ENCODE assay signal across 10 mouse cellular contexts in genomic region chr15:9132693-9133443, GRCm38 (mm10). TPM values are rescaled to one million over a fixed set of nuclear protein-coding genes. Genes with fewer than 3 reads are reported as not detected.
DNase-seq lines count a peak whose midpoint lies in the region; ATAC-seq and TF ChIP-seq lines count a peak whose summit lies in the region.
"Had no signal": no experiment of that assay in that cellular context is flagged by ENCODE, and none has a peak within 500 bp of the region (broad histone marks: within the 10 kb centered on the region; RNA-seq: fewer than 3 reads in every experiment).

No protein-coding gene starts in this region.

- peaks cover 18% of the 10 kb centered on the region for H3K4me1 ChIP-seq in embryonic facial prominence, embryonic 14.5 days (ENCODE audit: control insufficient read depth, insufficient read depth, low read length)
- peaks cover 10% of the 10 kb centered on the region; the same call in 1 of the 2 replicates for H3K4me1 ChIP-seq in embryonic facial prominence, embryonic 10.5 days
- H3K4me1 ChIP-seq in cerebellum, adult 2 months (ENCODE audit: control insufficient read depth, insufficient read depth, low read length) = peaks cover 4% of the 10 kb centered on the region
- H3K4me1 ChIP-seq in kidney, embryonic 16.5 days (ENCODE audit: insufficient read depth, low read length) = peaks cover 3% of the 10 kb centered on the region; the same call in 1 of the 2 replicates
- peaks cover 6% of the 10 kb centered on the region; the same call in 1 of the 2 replicates for H3K4me1 ChIP-seq in midbrain, embryonic 16.5 days (ENCODE audit: control insufficient read depth, insufficient read depth, low read length)
- H3K4me1 ChIP-seq: neural tube, embryonic 12.5 days had no signal

- no peak overlapping the region for H3K27ac ChIP-seq in embryonic facial prominence, embryonic 14.5 days (replicated peaks; ENCODE audit: low read depth, low read length)
- no peak overlapping the region for H3K27ac ChIP-seq in embryonic facial prominence, embryonic 10.5 days (replicated peaks)
- H3K27ac ChIP-seq in cerebellum, adult 2 months (ENCODE audit: insufficient read depth, low read length) = 0 out of 2 replicates have a peak overlapping the region, but pooled peaks have one; percentile 33
- H3K27ac ChIP-seq in kidney, embryonic 16.5 days (ENCODE audit: low read length) = no peak overlapping the region
- H3K27ac ChIP-seq in midbrain, embryonic 16.5 days (ENCODE audit: low read length) = no peak overlapping the region
- H3K27ac ChIP-seq: liver, embryonic 15.5 days; neural tube, embryonic 12.5 days had no signal

- TF ChIP-seq POLR2A in cerebellum, adult 2 months (IDR thresholded peaks at IDR 0.05; ENCODE audit: borderline replicate concordance, insufficient read depth, low read length) = no peak

- H3K27me3 ChIP-seq in embryonic facial prominence, embryonic 14.5 days (replicated peaks; ENCODE audit: control insufficient read depth, insufficient read depth, low read length) = no peaks in the 10 kb centered on the region
- H3K27me3 ChIP-seq in embryonic facial prominence, embryonic 10.5 days (replicated peaks; ENCODE audit: low read depth, poor library complexity, severe bottlenecking) = no peaks in the 10 kb centered on the region
- H3K27me3 ChIP-seq in cerebellum, adult 2 months (ENCODE audit: control insufficient read depth, insufficient read depth, low read length) = no peaks in the 10 kb centered on the region; the same call in 1 of the 2 replicates
- no peaks in the 10 kb centered on the region for H3K27me3 ChIP-seq in kidney, embryonic 16.5 days (ENCODE audit: insufficient read depth, low read length)
- no peaks in the 10 kb centered on the region for H3K27me3 ChIP-seq in midbrain, embryonic 16.5 days (ENCODE audit: control insufficient read depth, insufficient read depth, low read depth, low read length)
- H3K27me3 ChIP-seq: liver, embryonic 15.5 days; neural tube, embryonic 12.5 days had no signal

- intact Hi-C loops in left cerebral cortex, postnatal 4 days (cut with DNase I) = no loop called here

- H3K9ac ChIP-seq in embryonic facial prominence, embryonic 14.5 days (ENCODE audit: low read depth, low read length) = no peak overlapping the region
- H3K9ac ChIP-seq in kidney, embryonic 16.5 days (replicated peaks; ENCODE audit: low read length) = no peak overlapping the region
- no peak overlapping the region for H3K9ac ChIP-seq in midbrain, embryonic 16.5 days (ENCODE audit: low read depth, low read length)
- H3K9ac ChIP-seq: liver, embryonic 15.5 days; neural tube, embryonic 12.5 days had no signal

- peaks cover 74% of the 10 kb centered on the region for H3K36me3 ChIP-seq in embryonic facial prominence, embryonic 14.5 days (ENCODE audit: control insufficient read depth, insufficient read depth, low read length)
- H3K36me3 ChIP-seq in embryonic facial prominence, embryonic 10.5 days (replicated peaks) = peaks cover 97% of the 10 kb centered on the region
- peaks cover 54% of the 10 kb centered on the region for H3K36me3 ChIP-seq in kidney, embryonic 16.5 days (ENCODE audit: insufficient read depth, low read length)
- peaks cover 12% of the 10 kb centered on the region for H3K36me3 ChIP-seq in midbrain, embryonic 16.5 days (ENCODE audit: control insufficient read depth, insufficient read depth, low read length)

- H3K4me2 ChIP-seq in embryonic facial prominence, embryonic 14.5 days (ENCODE audit: low read depth, low read length) = no peak overlapping the region
- H3K4me2 ChIP-seq in kidney, embryonic 16.5 days (replicated peaks; ENCODE audit: low read depth, low read length) = no peak overlapping the region
- H3K4me2 ChIP-seq in midbrain, embryonic 16.5 days (ENCODE audit: low read length) = no peak overlapping the region
- H3K4me2 ChIP-seq: liver, embryonic 15.5 days; neural tube, embryonic 12.5 days had no signal

- no peak overlapping the region for H3K4me3 ChIP-seq in embryonic facial prominence, embryonic 14.5 days (ENCODE audit: low read depth, low read length)
- H3K4me3 ChIP-seq in embryonic facial prominence, embryonic 10.5 days = no peak overlapping the region
- peak overlapping the region; percentile 14 for H3K4me3 ChIP-seq in cerebellum, adult 2 months (replicated peaks; ENCODE audit: insufficient read depth, low read depth, low read length)
- H3K4me3 ChIP-seq in kidney, embryonic 16.5 days (ENCODE audit: low read length) = no peak overlapping the region
- H3K4me3 ChIP-seq in midbrain, embryonic 16.5 days (ENCODE audit: low read depth, low read length) = no peak overlapping the region
- H3K4me3 ChIP-seq: liver, embryonic 15.5 days; neural tube, embryonic 12.5 days had no signal

- H3K9me3 ChIP-seq in embryonic facial prominence, embryonic 14.5 days (ENCODE audit: control insufficient read depth, low read length) = no peaks in the 10 kb centered on the region
- no peaks in the 10 kb centered on the region for H3K9me3 ChIP-seq in embryonic facial prominence, embryonic 10.5 days
- no peaks in the 10 kb centered on the region for H3K9me3 ChIP-seq in kidney, embryonic 16.5 days (ENCODE audit: low read length)
- H3K9me3 ChIP-seq in midbrain, embryonic 16.5 days (replicated peaks; ENCODE audit: control insufficient read depth, low read length, poor library complexity, severe bottlenecking) = no peaks in the 10 kb centered on the region
- H3K9me3 ChIP-seq: liver, embryonic 15.5 days; neural tube, embryonic 12.5 days had no signal

- DNase-seq in embryonic facial prominence, embryonic 14.5 days (ENCODE audit: low spot score) = peak; percentile 51
- no peak for DNase-seq in embryonic facial prominence, embryonic 10.5 days (ENCODE audit: low spot score)
- peak; percentile 65 for DNase-seq in left cerebral cortex, postnatal 4 days
- DNase-seq in left cerebral cortex, adult 18-20 months (ENCODE audit: low spot score in 2 of 2) = no peak
- peak; percentile 55 to 69 for DNase-seq in cerebellum, adult 2 months
- peak; percentile 42 for DNase-seq in layer of hippocampus, adult 9-10 months (ENCODE audit: low spot score)

- TF ChIP-seq CTCF in cerebellum, adult 2 months (IDR thresholded peaks at IDR 0.05; ENCODE audit: borderline replicate concordance, insufficient read depth, low read depth, low read length) = no peak

- 78% methylated on average over 13 of the region's 13 CpGs for WGBS in embryonic facial prominence, embryonic 14.5 days
- 92% methylated on average over 13 of the region's 13 CpGs for WGBS in embryonic facial prominence, embryonic 10.5 days
- 26% methylated on average over 13 of the region's 13 CpGs for WGBS in cerebellum, adult 2 months
- 86% methylated on average over 13 of the region's 13 CpGs for WGBS in kidney, embryonic 16.5 days
- 86% methylated on average over 13 of the region's 13 CpGs for WGBS in midbrain, embryonic 16.5 days

- no peak for ATAC-seq in embryonic facial prominence, embryonic 14.5 days (ENCODE audit: low read depth)
- ATAC-seq in kidney, embryonic 16.5 days (ENCODE audit: low FRiP score, low TSS enrichment) = no peak
- no peak for ATAC-seq in midbrain, embryonic 16.5 days

RNA-seq across cellular contexts. Expression of gene Lmbrd2, which starts 7.5 kb away (rescaled TPM):
- polyA plus RNA-seq in embryonic facial prominence, embryonic 14.5 days (2014; fragmentation: Nextera tagmentation; extraction: Ambion mirVana) = 4.3 and 6.2 TPM in 2 replicates
- 1.9 and 2.6 TPM in 2 replicates for polyA plus RNA-seq in embryonic facial prominence, embryonic 10.5 days (2016; fragmentation: Nextera tagmentation; extraction: Ambion mirVana)
- total RNA-seq in left cerebral cortex, postnatal 4 days (2021) = 10 to 100 TPM; 52.2 to 52.6 TPM
- 10 to 100 TPM; 68.9 to 71.6 TPM for total RNA-seq in left cerebral cortex, adult 18-20 months (2021)
- 16.4 and 17.0 TPM in 2 replicates for polyA plus RNA-seq in cerebellum, adult 2 months (2012; rRNA removed)
- polyA plus RNA-seq in kidney, embryonic 16.5 days (2015; fragmentation: Nextera tagmentation; extraction: Ambion mirVana) = 3.1 and 3.7 TPM in 2 replicates
- polyA plus RNA-seq in midbrain, embryonic 16.5 days (2015; fragmentation: Nextera tagmentation; extraction: Ambion mirVana) = 3.3 and 3.6 TPM in 2 replicates

RNA-seq across cellular contexts. Expression of gene Skp2, which starts 22.4 kb away (rescaled TPM):
- polyA plus RNA-seq in embryonic facial prominence, embryonic 14.5 days (2014; fragmentation: Nextera tagmentation; extraction: Ambion mirVana) = 76.9 and 89.2 TPM in 2 replicates
- polyA plus RNA-seq in embryonic facial prominence, embryonic 10.5 days (2016; fragmentation: Nextera tagmentation; extraction: Ambion mirVana) = 128 and 129 TPM in 2 replicates
- total RNA-seq in left cerebral cortex, postnatal 4 days (2021) = 10 to 100 TPM in 1 of 2 experiments, 1 to 10 TPM in 1; 9.6 to 11.8 TPM
- 1 to 10 TPM; 4.8 to 5.1 TPM for total RNA-seq in left cerebral cortex, adult 18-20 months (2021)
- 4.2 and 4.9 TPM in 2 replicates for polyA plus RNA-seq in cerebellum, adult 2 months (2012; rRNA removed)
- polyA plus RNA-seq in kidney, embryonic 16.5 days (2015; fragmentation: Nextera tagmentation; extraction: Ambion mirVana) = 74.8 and 77.6 TPM in 2 replicates
- 15.3 and 18.5 TPM in 2 replicates for polyA plus RNA-seq in midbrain, embryonic 16.5 days (2015; fragmentation: Nextera tagmentation; extraction: Ambion mirVana)

Comparison
In these comparisons a context has a peak if more than half of its experiments do, and no peak if none do; other contexts are left out.
1. DNase-seq: peak in embryonic facial prominence, embryonic 14.5 days (single experiment), left cerebral cortex, postnatal 4 days (single experiment), cerebellum, adult 2 months (2 of 2) and layer of hippocampus, adult 9-10 months (single experiment); none in embryonic facial prominence, embryonic 10.5 days (single experiment) and left cerebral cortex, adult 18-20 months (0 of 2).